Mouse (Mus musculus): Measurements from ENCODE around the gene Ttc27. TPM values are rescaled to one million over a fixed set of nuclear protein-coding genes. Genes with fewer than 3 reads are reported as not detected.

Ttc27 gene
- polyA plus RNA-seq (2012; rRNA removed), result 0.57 and 0.67 TPM in 2 replicates

- peak within 1 kb of the TSS; percentile 69 for H3K4me3 ChIP-seq (ENCODE audit: low read depth, low read length)
- TF ChIP-seq CTCF (IDR thresholded peaks at IDR 0.05; ENCODE audit: extremely low read depth, insufficient read length, insufficient replicate concordance, low read depth, low read length) (no peak), POLR2A (IDR thresholded peaks at IDR 0.05; ENCODE audit: low read depth, low read length) (peak; percentile 77; the same call in 1 of the 2 replicates)
- H3K27ac ChIP-seq (ENCODE audit: insufficient read depth, low read depth, low read length), result peak within 1 kb of the TSS; percentile 74
- peaks cover 6% of the 10 kb centered on the region for H3K4me1 ChIP-seq (ENCODE audit: control insufficient read depth, insufficient read depth, insufficient read length, low read length)
- peaks cover 6% of the 10 kb centered on the region for H3K36me3 ChIP-seq (ENCODE audit: control insufficient read depth, insufficient read depth, low read length)
- WGBS, result under 1% methylated on average over 31 of the region's 31 CpGs
- H3K27me3 ChIP-seq (ENCODE audit: control insufficient read depth, insufficient read depth, low read length), result no peaks in the 10 kb centered on the region
Measured at GRCm38 (mm10) chr17:74717618-74718151, at the start of gene Ttc27. Gene Ttc27 (plus strand): TSS chr17:74717732.

- no peak for TF ChIP-seq CTCF (IDR thresholded peaks at IDR 0.05; ENCODE audit: extremely low read depth, insufficient read length, insufficient replicate concordance, low read depth, low read length)
- no peak for TF ChIP-seq POLR2A (IDR thresholded peaks at IDR 0.05; ENCODE audit: low read depth, low read length)
- Histone ChIP-seq H3K27ac (ENCODE audit: insufficient read depth, low read depth, low read length) (no peak overlapping the region), H3K27me3 (ENCODE audit: control insufficient read depth, insufficient read depth, low read length) (no peaks in the 10 kb centered on the region), H3K4me1 (ENCODE audit: control insufficient read depth, insufficient read depth, insufficient read length, low read length) (no peaks in the 10 kb centered on the region), H3K4me3 (ENCODE audit: low read depth, low read length) (no peak overlapping the region), H3K36me3 (ENCODE audit: control insufficient read depth, insufficient read depth, low read length) (peaks cover 41% of the 10 kb centered on the region)
- no CpG with 5 or more reads among the region's 1 CpGs for WGBS
Measured at GRCm38 (mm10) chr17:74668010-74668409, 49.5 kb upstream of the Ttc27 start.

- H3K27me3 ChIP-seq (ENCODE audit: control insufficient read depth, insufficient read depth, low read length), result no peaks in the 10 kb centered on the region
- no peak overlapping the region for H3K4me3 ChIP-seq (ENCODE audit: low read depth, low read length)
- peaks cover 37% of the 10 kb centered on the region for H3K36me3 ChIP-seq (ENCODE audit: control insufficient read depth, insufficient read depth, low read length)
- H3K4me1 ChIP-seq (ENCODE audit: control insufficient read depth, insufficient read depth, insufficient read length, low read length), result no peaks in the 10 kb centered on the region
- WGBS, result 86% methylated on average over 13 of the region's 13 CpGs
- no peak overlapping the region for H3K27ac ChIP-seq (ENCODE audit: insufficient read depth, low read depth, low read length)
- no peak for TF ChIP-seq CTCF (IDR thresholded peaks at IDR 0.05; ENCODE audit: extremely low read depth, insufficient read length, insufficient replicate concordance, low read depth, low read length)
- TF ChIP-seq POLR2A (IDR thresholded peaks at IDR 0.05; ENCODE audit: low read depth, low read length), result no peak
Measured at GRCm38 (mm10) chr17:74670031-74670430, 47.5 kb upstream of the Ttc27 start.

GRCm38 (mm10) chr17:74672446-74672845 lies 45.1 kb upstream of the Ttc27 start:
- TF ChIP-seq CTCF (IDR thresholded peaks at IDR 0.05; ENCODE audit: extremely low read depth, insufficient read length, insufficient replicate concordance, low read depth, low read length) (no peak), POLR2A (IDR thresholded peaks at IDR 0.05; ENCODE audit: low read depth, low read length) (no peak)
- Histone ChIP-seq H3K27ac (ENCODE audit: insufficient read depth, low read depth, low read length) (no peak overlapping the region), H3K4me3 (ENCODE audit: low read depth, low read length) (no peak overlapping the region), H3K4me1 (ENCODE audit: control insufficient read depth, insufficient read depth, insufficient read length, low read length) (no peaks in the 10 kb centered on the region), H3K36me3 (ENCODE audit: control insufficient read depth, insufficient read depth, low read length) (peaks cover 46% of the 10 kb centered on the region), H3K27me3 (ENCODE audit: control insufficient read depth, insufficient read depth, low read length) (no peaks in the 10 kb centered on the region)
- 84% methylated on average over 4 of the region's 4 CpGs for WGBS

DNA sequence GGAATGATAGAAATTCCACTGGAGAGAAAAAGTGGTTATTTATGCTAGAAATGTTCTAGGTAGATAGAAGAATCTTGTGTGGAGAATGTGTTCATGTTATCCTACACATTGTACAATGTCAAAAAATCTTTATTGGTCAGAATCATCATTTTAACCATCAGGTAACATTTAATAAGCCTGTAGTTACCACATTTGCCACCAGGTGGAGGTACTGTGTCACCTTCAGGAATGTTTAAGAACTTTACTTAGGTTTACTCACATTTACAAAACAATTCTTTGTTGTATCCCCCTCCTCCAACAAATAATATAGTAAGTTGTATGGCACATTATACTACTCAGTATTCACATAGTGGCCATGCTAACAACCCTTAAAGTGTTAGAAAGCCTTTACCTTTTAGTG lies 44.3 kb upstream of the Ttc27 start:
- H3K27me3 ChIP-seq (ENCODE audit: control insufficient read depth, insufficient read depth, low read length), result no peaks in the 10 kb centered on the region
- peaks cover 49% of the 10 kb centered on the region for H3K36me3 ChIP-seq (ENCODE audit: control insufficient read depth, insufficient read depth, low read length)
- no peak overlapping the region for H3K4me3 ChIP-seq (ENCODE audit: low read depth, low read length)

DNA sequence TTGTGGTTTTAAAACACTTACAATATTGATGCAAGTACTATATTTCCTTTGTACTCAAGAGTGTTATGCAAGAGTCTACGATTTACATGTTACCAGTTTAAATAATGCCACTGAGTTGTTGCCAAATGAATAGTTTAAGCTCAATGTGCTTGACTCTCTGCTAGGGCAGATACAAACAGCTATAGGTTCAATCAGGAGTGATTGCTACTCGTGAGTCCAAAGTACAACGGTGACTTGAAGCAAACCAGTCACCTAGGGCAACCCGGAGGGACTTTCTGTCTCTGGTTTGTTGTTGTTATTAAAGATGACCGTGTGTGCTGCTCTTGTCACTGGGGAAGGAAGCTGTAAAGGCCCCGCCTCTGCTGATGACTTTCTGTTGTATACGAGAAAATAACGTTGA lies 39.5 kb upstream of the Ttc27 start:
- TF ChIP-seq CTCF (IDR thresholded peaks at IDR 0.05; ENCODE audit: extremely low read depth, insufficient read length, insufficient replicate concordance, low read depth, low read length) (no peak), POLR2A (IDR thresholded peaks at IDR 0.05; ENCODE audit: low read depth, low read length) (no peak)
- H3K4me1 ChIP-seq (ENCODE audit: control insufficient read depth, insufficient read depth, insufficient read length, low read length), result no peaks in the 10 kb centered on the region
- no peak overlapping the region for H3K27ac ChIP-seq (ENCODE audit: insufficient read depth, low read depth, low read length)
- WGBS, result 49% methylated on average over 8 of the region's 8 CpGs
- H3K36me3 ChIP-seq (ENCODE audit: control insufficient read depth, insufficient read depth, low read length), result peaks cover 31% of the 10 kb centered on the region
- H3K4me3 ChIP-seq (ENCODE audit: low read depth, low read length), result no peak overlapping the region
- no peaks in the 10 kb centered on the region for H3K27me3 ChIP-seq (ENCODE audit: control insufficient read depth, insufficient read depth, low read length)

More for the DNA sequence above, 44.3 kb upstream of the Ttc27 start:
- TF ChIP-seq CTCF (IDR thresholded peaks at IDR 0.05; ENCODE audit: extremely low read depth, insufficient read length, insufficient replicate concordance, low read depth, low read length), result no peak
- no peak for TF ChIP-seq POLR2A (IDR thresholded peaks at IDR 0.05; ENCODE audit: low read depth, low read length)
- Histone ChIP-seq H3K4me1 (ENCODE audit: control insufficient read depth, insufficient read depth, insufficient read length, low read length) (no peaks in the 10 kb centered on the region), H3K27ac (ENCODE audit: insufficient read depth, low read depth, low read length) (no peak overlapping the region)

DNA sequence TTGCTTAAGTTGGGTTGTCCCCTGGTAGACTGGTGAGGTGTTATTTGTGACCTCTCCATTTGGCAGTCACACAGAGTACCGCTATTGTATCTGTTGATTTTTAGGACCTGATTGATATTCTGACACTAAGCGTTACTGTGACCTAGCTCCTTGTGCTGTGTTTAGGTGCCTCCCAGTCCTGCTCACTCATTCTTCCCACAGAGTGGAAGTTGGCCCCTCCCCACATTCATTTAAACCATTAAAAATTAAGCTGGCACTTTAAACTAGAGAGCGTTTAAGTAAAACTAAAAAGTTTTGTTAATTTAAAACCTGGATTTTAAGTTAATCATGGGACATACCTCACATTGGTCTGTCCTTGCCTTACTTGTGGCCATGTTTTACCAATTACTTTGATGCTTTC lies 32.6 kb upstream of the Ttc27 start:
- TF ChIP-seq CTCF (IDR thresholded peaks at IDR 0.05; ENCODE audit: extremely low read depth, insufficient read length, insufficient replicate concordance, low read depth, low read length) (no peak), POLR2A (IDR thresholded peaks at IDR 0.05; ENCODE audit: low read depth, low read length) (no peak)
- Histone ChIP-seq H3K27ac (ENCODE audit: insufficient read depth, low read depth, low read length) (no peak overlapping the region), H3K4me1 (ENCODE audit: control insufficient read depth, insufficient read depth, insufficient read length, low read length) (no peaks in the 10 kb centered on the region), H3K36me3 (ENCODE audit: control insufficient read depth, insufficient read depth, low read length) (peaks cover 26% of the 10 kb centered on the region), H3K27me3 (ENCODE audit: control insufficient read depth, insufficient read depth, low read length) (no peaks in the 10 kb centered on the region), H3K4me3 (ENCODE audit: low read depth, low read length) (no peak overlapping the region)
- 90% methylated on average over 3 of the region's 3 CpGs for WGBS

Data from small intestine, adult 2 months (tissue).